15 mouse cellular contexts compared by ENCODE assay signal in genomic region chr2:16682905-16683304, GRCm38 (mm10).
"Had no signal": no experiment of that assay in that cellular context is flagged by ENCODE, and none has a peak within 500 bp of the region (broad histone marks: within the 10 kb centered on the region; RNA-seq: fewer than 3 reads in every experiment).

No protein-coding gene starts in this region.

- H3K9ac ChIP-seq: lung, embryonic 14.5 days; neural tube, embryonic 13.5 days; neural tube, embryonic 15.5 days had no signal

- H3K27me3 ChIP-seq: neural tube, embryonic 13.5 days; neural tube, embryonic 15.5 days had no signal

- H3K4me2 ChIP-seq: lung, embryonic 14.5 days; midbrain, embryonic 11.5 days; neural tube, embryonic 13.5 days; neural tube, embryonic 15.5 days had no signal

- H3K4me1 ChIP-seq: neural tube, embryonic 13.5 days; neural tube, embryonic 15.5 days had no signal

- H3K4me3 ChIP-seq: myocyte; neural tube, embryonic 13.5 days; neural tube, embryonic 15.5 days had no signal

- ATAC-seq: midbrain, embryonic 16.5 days had no signal

- DNase-seq: lung, adult 18-20 months; lung, postnatal 10 days; lung, postnatal 4 days; midbrain, embryonic 14.5 days; retina, postnatal 1 day; right cerebral cortex, adult 18-20 months; thymus, adult 18-20 months; thymus, postnatal 14 days; thymus, postnatal 36 days had no signal

- H3K27ac ChIP-seq: neural tube, embryonic 13.5 days; neural tube, embryonic 15.5 days had no signal

- H3K36me3 ChIP-seq: neural tube, embryonic 13.5 days; neural tube, embryonic 15.5 days had no signal

- H3K9me3 ChIP-seq: neural tube, embryonic 13.5 days; neural tube, embryonic 15.5 days had no signal
